Mouse (Mus musculus): ENCODE data around the gene Gm10638. TPM values are rescaled to one million over a fixed set of nuclear protein-coding genes. Genes with fewer than 3 reads are reported as not detected.

The Gm10638 gene
- polyA plus RNA-seq (2015; fragmentation: Illumina TruSeq; extraction: RNeasy Lipid Tissue Mini Kit (QIAGEN cat#74804); ENCODE audit: insufficient read depth, low replicate concordance) = 0.29 TPM

DNA sequence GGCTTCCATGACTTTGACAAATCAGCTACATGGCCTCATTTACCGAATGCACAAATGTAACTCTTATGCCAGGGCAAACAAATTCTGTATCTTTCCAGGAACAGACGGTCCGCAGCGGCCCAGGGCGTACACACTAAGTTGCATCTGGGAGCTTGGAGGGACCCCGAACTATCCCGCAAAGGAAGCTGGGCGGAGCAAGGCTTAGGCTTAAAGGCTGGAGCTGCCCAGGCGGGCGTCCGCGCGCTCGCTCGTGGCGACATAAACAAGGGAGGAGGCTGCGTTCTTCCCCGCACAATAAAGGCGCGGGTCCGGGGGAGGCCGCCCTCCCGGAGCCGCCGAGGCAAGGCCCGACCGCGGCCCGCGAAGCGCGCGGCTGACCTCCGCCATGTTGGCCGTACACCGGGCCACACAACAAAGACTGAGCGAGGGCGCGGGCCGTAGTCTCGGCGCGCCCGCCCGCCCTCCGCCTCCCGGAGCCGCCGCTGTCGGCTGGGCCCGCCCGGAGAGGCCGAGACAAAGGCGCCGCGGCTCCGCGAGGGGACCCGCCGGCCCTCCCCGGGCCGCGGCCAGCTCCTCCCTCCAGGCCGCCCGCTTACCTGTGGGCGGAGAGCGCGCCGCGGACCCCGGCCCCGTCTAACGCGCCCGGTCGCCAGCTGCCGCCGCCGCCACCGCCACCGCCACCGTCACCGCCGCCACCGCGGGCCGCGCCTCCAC lies at the start of gene Gm10638, which contains the start of gene Siah1a:
TSS of gene Gm10638 (plus strand) at position 479 of the 714 bp plus-strand sequence.
TSS of gene Siah1a (minus strand) at position 714 of the 714 bp plus-strand sequence.

Other genes with a start within 250 kb of the Gm10638 start
- not detected for gene Abcc12, start 165.0 kb upstream of the Gm10638 start, polyA plus RNA-seq (2015; fragmentation: Illumina TruSeq; extraction: RNeasy Lipid Tissue Mini Kit (QIAGEN cat#74804); ENCODE audit: insufficient read depth, low replicate concordance)
- 63.1 TPM for gene Lonp2, start 121.7 kb upstream of the Gm10638 start, polyA plus RNA-seq (2015; fragmentation: Illumina TruSeq; extraction: RNeasy Lipid Tissue Mini Kit (QIAGEN cat#74804); ENCODE audit: insufficient read depth, low replicate concordance)
- gene Siah1a, start 235 bp downstream of the Gm10638 start, polyA plus RNA-seq (2015; fragmentation: Illumina TruSeq; extraction: RNeasy Lipid Tissue Mini Kit (QIAGEN cat#74804); ENCODE audit: insufficient read depth, low replicate concordance) = 26.3 TPM
- 25.6 TPM for gene N4bp1, start 139.6 kb downstream of the Gm10638 start, polyA plus RNA-seq (2015; fragmentation: Illumina TruSeq; extraction: RNeasy Lipid Tissue Mini Kit (QIAGEN cat#74804); ENCODE audit: insufficient read depth, low replicate concordance)

Data from spleen, adult 10 weeks (tissue).